Mouse (Mus musculus) megakaryocyte, embryonic 14.5 days (primary cell): ENCODE measurements at regions not wholly inside any gene's neighbourhood (a gene's known extent, or its start where the extent isn't known, plus 50 kb on each side); places are given as distances from the start of the nearest gene placed in this dataset.

ENCODE experiments used
- FLI1 ChIP-seq: IDR thresholded peaks from 2 replicates; pipeline ENCODE4 v1.6.1; 2012; ENCODE audit warnings: low read length, inconsistent platforms, mixed read lengths
- GATA1 ChIP-seq: IDR thresholded peaks from 3 replicates; pipeline ENCODE4 v1.6.1; 2012; ENCODE audit warnings: mixed read lengths, low read length, inconsistent platforms, borderline replicate concordance

DNA sequence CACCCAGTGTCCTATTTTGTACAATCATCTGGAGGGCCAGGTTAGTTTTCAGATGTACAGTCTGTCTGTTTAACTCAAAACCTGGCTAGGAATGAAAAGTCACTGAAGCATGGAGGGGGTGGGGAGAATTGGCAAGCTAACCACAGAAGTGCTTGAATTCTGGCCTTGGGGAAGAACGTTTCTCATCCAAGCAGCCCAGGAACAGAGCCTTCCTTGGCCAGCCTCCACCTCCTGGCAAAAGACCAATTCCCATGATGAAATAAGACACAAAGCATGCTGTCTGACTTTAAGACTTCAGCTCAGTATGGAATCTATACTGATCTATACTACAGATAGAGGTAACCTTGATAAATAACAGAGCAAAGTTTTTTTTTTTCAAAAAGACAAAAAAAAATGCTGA, 80.3 kb upstream of the Zfp648 start:
- TF ChIP-seq FLI1 (no peak), GATA1 (no peak)
